Mouse (Mus musculus): Measurements from ENCODE around the gene 1700028P14Rik.
"Not testable (repeated sequence)": the region's sequence is repeated elsewhere in the genome, so short reads cannot be mapped to it uniquely, and the experiment has no call there.

Gene 1700028P14Rik

DNA sequence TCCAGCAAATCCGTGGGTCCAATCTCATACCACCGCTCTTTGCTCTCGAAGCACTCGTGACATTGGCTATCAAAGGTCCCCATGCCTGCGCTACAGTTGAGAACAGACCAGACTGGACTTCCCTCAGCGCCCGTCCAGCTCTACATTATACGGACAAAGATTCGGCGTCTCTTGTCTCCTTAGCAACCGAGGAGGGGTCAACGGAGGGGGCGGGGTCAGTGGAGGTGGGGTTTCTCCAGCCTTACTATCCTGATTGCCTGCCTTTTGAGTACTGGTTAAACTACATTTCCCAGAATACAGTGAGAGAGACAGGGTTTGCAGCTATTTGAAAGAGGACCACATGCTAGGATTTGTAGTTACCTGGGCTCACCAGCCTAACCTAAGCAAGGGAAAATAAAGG lies at the start of gene 1700028P14Rik:
Gene 1700028P14Rik, minus strand, starts transcription at position 169 of the 400 bp plus-strand sequence.
- no peak for DNase-seq (ENCODE audit: low read depth)

DNA sequence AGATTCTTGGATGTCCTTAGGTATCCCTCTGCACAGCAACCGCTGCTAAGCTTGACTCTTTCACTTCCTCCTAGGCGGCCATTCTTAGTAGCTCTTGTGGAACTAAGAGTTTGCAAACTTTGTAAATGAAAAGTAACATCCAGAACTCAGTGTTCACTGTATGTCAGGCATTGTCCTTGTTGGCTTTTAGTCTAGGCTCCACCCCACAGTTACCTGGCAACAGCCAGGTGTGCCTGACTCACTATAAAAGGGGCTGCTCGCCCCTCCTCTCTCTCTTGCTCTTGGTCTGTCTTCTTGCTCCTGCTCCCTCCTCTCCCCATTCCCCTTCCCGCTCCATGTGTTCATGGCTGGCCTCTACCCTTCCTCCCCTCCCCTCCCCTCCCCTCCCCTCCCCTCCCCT lies 46.5 kb upstream of the 1700028P14Rik start:
- DNase-seq (ENCODE audit: low read depth) = no peak

- DNase-seq (ENCODE audit: low read depth) = no peak
Measured at GRCm38 (mm10) chr19:23698366-23698765, 45.8 kb upstream of the 1700028P14Rik start.

DNA sequence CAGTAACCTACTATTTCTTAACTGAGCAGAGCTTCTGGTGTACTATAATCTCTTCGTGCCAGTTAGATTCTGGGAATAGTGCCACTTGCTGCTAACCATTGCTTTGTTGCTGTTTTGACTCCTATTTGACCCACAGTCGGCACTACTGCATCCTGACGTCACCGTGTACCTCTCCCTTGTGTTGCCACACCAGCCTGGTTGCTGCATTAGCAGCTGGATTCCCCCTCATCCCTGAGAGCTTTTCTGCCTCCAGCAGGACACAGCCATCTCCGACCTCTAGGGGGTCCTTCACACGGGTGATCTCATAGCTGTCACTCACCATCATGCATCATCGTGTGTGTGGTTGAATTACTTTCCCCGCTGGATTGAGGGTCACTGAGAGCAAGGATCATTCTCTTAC lies 45.2 kb upstream of the 1700028P14Rik start:
- no peak for DNase-seq (ENCODE audit: low read depth)

DNA sequence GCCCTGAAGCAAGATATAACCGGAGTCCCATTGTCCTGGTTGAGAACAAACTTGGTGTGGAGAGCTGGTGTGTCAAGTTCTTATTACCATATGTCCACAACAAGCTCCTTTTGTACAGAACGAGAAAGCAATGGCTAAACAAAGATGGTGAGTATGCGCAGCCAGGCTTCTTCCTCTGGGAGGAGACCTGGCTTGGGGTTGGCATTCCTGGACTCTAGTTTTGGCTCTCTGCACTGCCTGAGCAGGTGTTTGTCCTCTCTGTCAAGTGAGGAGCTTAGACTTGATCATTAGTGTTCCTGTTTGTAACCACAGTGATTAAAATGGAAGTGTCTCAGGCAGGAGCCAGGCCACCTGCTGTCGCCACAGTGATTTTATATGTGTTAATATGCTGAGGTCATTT lies 41.7 kb upstream of the 1700028P14Rik start:
- DNase-seq (ENCODE audit: low read depth) = no peak

DNA sequence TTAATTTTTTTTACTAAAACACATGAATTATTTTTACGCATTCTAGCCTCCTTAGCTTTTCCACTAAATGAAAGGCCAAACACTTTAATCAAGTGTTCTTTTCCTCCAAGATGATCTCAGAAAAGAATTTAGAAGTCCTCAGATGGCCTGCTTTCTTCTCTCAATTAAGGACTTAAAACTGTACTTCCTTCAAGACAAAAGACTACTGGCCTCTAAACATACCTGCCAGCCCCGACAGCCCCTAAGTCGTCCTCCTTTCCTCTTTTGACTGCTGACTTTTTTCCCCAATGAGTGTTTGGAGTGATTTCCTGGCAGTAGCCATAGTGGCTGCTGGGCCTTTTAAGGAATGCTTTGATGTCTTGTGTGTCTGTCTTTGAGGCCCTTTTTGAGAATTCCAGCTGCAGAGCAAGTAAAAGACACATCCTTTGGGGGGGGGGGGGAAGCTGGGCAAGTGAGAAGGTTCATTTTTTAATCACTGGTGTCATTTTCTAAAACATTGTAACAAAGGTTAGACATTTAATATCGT lies 35.9 kb upstream of the 1700028P14Rik start:
- no peak for DNase-seq (ENCODE audit: low read depth)

GRCm38 (mm10) chr19:23687296-23688021 lies 34.8 kb upstream of the 1700028P14Rik start, which contains the start of gene Ptar1:
Gene Ptar1 (plus strand): TSS chr19:23687429.
- peak; percentile 62 for DNase-seq (ENCODE audit: low read depth)

DNA sequence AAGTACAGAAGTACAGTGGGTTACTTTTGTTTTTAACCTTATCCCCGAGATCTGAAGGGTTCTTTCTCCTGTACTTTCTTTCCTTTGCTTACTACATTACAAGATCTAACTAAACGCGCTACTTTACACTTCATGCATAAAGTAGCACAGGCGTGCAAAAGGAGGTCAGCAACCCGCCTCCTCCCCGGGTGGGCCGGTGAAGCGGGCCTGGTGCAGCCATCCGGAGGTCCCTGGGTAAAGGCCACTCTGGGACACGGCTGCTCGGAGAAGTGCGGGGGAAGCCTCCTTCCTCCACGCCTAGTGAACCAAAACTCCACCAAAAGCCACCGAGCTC lies 34.3 kb upstream of the 1700028P14Rik start:
- no peak for DNase-seq (ENCODE audit: low read depth)

DNA sequence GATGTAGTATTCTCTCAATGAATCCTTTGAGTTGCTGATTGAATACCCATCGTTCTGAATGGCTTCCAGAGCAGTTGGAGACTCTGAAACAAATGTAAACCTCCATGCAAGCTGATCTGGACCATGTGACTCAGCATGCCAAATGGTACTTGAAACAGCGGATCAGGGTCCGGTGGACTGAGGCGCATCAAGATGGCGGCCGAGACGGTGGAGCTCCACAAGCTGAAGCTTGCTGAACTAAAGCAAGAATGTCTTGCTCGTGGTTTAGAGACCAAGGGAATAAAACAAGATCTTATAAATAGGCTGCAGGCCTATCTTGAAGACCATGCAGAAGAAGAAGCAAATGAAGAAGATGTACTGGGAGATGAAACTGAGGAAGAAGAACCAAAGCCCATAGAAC lies 23.0 kb upstream of the 1700028P14Rik start:
- DNase-seq (ENCODE audit: low read depth) = not testable (repeated sequence)

DNA sequence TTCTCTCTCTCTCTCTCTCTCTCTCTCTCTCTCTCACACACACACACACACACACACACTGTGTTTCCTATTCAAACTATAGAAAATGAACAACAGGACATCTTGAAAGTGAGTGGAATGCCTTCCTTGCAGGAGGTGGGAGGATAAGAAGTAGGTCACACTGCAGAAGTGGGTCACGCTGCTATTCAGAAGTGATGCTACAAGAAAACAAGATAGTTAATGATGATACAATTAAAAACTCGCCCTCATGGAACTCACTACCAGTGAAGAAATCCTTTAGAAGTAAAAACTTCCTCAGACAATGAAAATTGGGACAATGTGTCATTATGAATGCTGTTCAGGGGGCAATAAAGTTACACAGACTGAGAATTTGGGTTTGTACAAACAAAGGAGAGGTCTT lies 20.4 kb upstream of the 1700028P14Rik start:
- no peak for DNase-seq (ENCODE audit: low read depth)

DNA sequence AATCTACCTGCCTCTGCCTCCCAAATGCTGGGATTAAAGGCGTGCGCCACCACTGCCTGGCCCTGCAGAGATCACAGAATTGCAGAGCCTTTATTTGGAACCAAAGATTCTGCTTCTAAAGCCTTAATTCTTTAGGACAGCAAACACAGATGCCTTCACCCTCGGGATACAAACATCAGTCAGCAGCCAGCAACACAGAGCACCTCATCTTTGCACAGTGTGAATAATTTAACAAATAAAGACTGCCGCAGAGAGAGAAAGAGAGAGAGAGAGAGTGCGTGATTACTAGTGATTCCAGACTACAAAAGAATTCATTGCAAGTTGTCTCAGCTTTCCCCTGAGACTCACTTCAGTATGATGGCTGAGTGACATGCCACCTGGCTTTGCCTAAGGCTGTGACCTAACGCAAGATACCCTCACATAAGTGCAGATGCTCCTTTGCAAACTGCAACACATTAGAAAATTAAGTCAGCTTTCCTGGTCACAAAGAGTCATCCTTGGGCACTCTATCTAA lies 15.6 kb upstream of the 1700028P14Rik start:
- DNase-seq (ENCODE audit: low read depth) = no peak

- DNase-seq (ENCODE audit: low read depth) = no peak
Measured at GRCm38 (mm10) chr19:23664083-23664482, 11.5 kb upstream of the 1700028P14Rik start.

DNA sequence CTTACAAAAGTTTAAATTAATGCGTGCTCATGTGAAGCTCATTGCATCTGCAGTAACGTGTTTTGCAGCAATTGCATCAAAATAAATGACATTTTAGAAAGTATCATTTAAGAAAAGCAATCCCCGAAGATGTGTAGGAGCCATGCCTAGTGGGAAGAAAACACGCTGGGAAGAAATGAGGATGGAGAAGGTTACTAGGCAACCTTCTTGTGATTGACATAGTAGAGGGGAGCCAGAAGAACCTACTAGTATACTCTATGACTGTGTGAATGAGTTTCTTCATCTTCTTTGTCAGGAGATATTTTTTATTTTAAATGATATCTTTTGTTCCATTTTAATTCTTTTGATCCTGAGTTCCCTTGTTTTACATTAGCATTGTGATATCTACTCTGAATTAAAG lies 5.7 kb upstream of the 1700028P14Rik start:
- no peak for DNase-seq (ENCODE audit: low read depth)

DNA sequence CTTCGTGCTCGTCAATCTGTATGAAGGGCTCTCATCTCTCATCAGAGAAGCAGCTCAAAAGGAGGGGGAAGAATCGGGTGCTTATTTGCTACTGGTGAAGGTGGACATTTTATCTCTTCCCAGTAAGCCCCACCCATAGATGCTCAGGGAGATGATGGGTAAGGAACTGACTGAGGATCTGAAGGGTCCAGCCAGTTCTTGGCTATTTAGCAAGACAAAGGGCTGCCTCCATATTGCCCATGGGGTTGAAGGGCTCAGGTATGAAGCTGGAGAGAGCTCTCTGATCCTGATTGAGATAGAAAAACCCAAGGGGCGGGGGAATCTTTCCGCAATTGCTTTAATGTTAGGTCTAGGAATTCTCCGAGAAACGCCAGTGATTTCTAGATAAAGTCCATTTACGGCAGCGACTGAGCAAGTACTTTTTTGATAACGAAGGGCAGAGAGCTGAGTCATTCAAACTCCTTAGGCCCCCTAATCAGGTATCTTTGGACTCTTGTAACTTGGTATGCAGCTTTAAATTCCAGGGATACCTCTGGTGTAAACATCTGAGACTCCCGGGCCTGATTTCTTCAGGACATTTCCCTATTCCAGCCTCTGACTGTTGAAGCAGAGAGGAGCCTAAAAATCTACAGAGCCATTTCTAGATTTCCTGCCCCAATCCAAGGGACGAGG lies 4.8 kb upstream of the 1700028P14Rik start:
- no peak for DNase-seq (ENCODE audit: low read depth)

DNA sequence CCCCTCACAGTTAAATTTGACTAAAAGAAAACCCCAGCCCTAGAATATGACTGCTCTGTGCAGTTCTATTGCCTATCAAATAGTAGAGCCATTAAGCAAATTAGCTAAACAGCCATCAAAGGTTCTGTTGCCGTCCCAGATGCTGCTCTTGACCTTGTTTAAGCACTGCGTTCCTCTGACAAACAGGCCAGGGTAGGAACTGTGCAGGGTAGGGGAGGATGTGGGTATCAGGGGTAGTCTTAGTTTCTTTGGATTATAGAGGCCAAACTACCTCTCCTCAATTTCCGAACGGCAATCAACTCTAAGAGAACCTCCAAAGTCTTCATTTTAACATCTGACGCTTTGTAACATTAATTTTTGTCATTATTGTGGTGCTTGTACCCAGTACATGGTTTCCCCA lies 542 bp upstream of the 1700028P14Rik start:
- no peak for DNase-seq (ENCODE audit: low read depth)

DNA sequence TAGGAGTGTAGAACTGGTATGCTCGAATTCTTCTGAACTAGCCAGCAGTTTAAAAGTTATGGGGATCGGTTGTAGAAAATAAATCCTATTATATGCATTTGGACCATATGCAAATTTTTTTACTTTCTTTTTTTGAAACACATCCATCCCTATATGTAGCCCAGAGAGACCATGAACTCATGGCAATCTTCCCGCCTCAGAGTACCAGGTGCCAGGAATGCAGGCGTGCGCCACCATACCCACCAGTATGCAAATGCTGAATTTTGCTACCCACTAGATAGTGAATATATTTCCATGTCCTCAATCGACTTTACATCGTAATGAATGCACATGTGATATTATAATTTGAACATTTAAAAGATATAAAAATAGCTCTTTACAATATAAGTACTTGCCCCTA lies 5.3 kb downstream of the 1700028P14Rik start:
- DNase-seq (ENCODE audit: low read depth) = no peak

GRCm38 (mm10) chr19:23645347-23645746 lies 7.3 kb downstream of the 1700028P14Rik start:
- DNase-seq (ENCODE audit: low read depth) = no peak

DNA sequence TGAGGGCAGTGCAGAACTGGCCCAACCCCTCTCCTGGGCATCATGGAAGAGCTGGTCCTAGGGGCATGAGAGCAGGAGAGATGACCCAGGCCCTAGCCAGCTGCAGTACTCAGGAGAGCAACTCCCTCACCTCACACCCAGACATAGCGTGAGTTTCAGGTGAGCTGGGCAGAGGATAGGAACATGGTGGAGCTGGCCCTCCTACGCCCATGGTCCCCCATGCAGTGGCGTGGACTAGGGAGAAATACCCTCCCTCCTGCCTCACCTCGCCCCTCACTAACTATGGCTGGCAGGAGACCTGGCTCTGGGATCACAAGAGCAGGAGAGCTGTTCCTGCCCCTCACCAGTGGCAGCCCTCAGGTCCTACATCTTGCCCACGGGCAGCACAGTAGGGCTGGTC lies 8.8 kb downstream of the 1700028P14Rik start:
- DNase-seq (ENCODE audit: low read depth) = no peak

DNA sequence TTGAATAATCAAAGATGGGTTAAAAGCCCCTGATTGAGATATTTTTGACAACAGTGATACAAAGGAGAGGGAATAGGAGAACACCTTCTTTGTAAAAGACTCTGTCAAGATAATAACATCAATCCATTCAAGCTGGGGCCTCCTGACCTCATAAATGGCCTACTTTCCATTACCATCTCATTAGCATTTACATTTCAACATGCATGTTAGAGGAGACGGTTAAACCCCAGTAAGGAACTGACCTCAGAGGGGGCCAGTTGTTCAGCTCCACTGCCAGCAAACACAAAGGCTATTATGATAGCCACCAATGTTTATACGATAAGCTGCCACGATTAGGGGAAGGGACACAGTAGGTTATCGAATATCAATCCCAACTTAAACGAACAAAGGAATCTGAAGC lies 15.8 kb downstream of the 1700028P14Rik start:
- no peak for DNase-seq (ENCODE audit: low read depth)

DNA sequence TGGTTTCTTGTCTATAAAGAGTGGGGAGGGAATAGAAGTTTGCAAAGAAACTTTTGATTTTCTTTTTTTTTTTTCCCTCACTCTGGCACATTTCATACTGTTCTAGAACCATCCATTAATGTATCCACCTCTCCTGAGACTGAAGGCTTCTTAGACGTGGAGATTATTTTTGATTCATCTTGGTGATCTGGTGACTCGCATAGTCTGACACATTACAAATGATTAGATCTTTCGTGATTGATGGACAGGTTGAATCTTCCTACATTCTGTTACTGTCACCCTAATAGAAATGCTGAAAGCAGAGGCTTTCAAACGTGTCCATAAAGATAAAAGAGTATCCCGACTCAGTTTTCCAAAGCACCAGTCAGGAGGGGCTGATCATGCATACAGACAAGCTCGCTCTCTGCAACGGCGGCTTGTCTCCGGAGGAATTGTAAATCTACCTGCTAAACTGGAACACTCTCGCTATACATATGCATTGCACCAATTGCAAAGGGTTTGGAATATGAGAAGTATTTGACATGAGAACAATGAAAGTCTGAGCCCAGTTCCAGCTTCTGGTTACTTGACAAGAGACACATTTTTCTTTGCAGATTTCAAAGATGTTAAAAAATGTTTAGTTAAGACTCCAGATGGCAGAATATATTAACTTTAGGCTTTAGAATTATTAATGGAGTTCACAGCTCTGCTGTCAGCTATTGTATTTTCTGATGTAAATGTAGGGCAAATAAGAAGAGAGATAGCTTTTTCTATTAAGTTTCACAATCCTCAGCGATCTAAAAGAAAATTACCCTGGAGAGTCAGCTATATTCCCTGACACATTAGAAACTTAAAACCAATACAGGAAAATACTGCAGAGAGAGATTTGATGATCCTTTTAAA lies 20.8 kb downstream of the 1700028P14Rik start:
- no peak for DNase-seq (ENCODE audit: low read depth)

DNA sequence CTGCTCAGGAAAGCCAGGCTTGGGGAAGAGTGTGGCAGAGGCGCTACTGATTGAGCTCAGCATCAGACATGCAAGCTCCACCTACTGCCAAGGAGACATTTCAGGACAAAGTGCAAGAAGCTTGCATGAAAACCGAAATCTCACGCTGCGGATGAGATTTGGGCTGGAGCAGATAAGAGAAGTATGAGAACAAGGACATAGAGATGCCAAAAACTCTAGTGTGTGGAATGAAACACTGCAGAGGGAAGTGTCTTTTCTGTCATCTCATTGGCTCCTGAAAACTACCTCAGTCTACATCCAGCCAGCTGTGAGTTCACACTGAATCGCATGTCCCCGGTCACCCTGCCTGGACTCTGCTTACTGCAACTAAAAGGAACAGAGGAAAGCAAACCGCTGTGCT lies 38.3 kb downstream of the 1700028P14Rik start:
- DNase-seq (ENCODE audit: low read depth) = no peak

- DNase-seq (ENCODE audit: low read depth) = no peak
Measured at GRCm38 (mm10) chr19:23609724-23610123, 42.9 kb downstream of the 1700028P14Rik start.

Data from c-Kit-positive CD71-negative TER-119-negative erythroid progenitor cells, embryonic 14.5 days (primary cell).